Mouse (Mus musculus) midbrain, embryonic 12.5 days (tissue): ENCODE results near the gene Insl6. TPM values are rescaled to one million over a fixed set of nuclear protein-coding genes. Genes with fewer than 3 reads are reported as not detected.
A peak's percentile ranks its signal among the peaks of the same experiment; 100 is the strongest.

ENCODE experiments used
- ATAC-seq: fragments of 200-750 bp; cut with Nextera tagmentation; 2 replicates; pipeline ENCODE4 v1.8.0; 2017; ENCODE audit warnings: low read depth, moderate TSS enrichment, moderate library complexity; ENCODE audit not compliant: low FRiP score
- H3K27ac ChIP-seq: fragments of 300-500 bp; sonication (generic); replicated peaks from 2 replicates; pipeline ENCODE4 v1.5.1; 2016; ENCODE audit warnings: mild to moderate bottlenecking
- H3K27me3 ChIP-seq: fragments of 300-500 bp; sonication (generic); 2 replicates; pipeline ENCODE4 v1.6.1; 2016; ENCODE audit warnings: mild to moderate bottlenecking
- H3K36me3 ChIP-seq: fragments of 300-500 bp; sonication (generic); 2 replicates; pipeline ENCODE4 v1.6.1; 2016
- H3K4me1 ChIP-seq: fragments of 300-500 bp; sonication (generic); 2 replicates; pipeline ENCODE4 v1.6.1; 2016
- H3K4me2 ChIP-seq: fragments of 300-500 bp; sonication (generic); replicated peaks from 2 replicates; pipeline ENCODE4 v1.6.1; 2016; ENCODE audit warnings: mild to moderate bottlenecking, moderate library complexity
- H3K4me3 ChIP-seq: fragments of 300-500 bp; sonication (generic); 2 replicates; pipeline ENCODE4 v1.5.1; 2016; ENCODE audit warnings: mild to moderate bottlenecking
- H3K9ac ChIP-seq: fragments of 300-500 bp; sonication (generic); replicated peaks from 2 replicates; pipeline ENCODE4 v1.6.1; 2016; ENCODE audit warnings: mild to moderate bottlenecking, moderate library complexity
- H3K9me3 ChIP-seq: fragments of 300-500 bp; sonication (generic); 2 replicates; pipeline ENCODE4 v1.6.1; 2016; ENCODE audit warnings: mild to moderate bottlenecking
- WGBS: fragments of 180-500 bp; shearing (Covaris S2); methylation state at CpG from one replicate; pipeline ENCODE4 v1.1.7; 2016; 5-methylcytosine and 5-hydroxymethylcytosine counted together
- polyA plus RNA-seq: library from polyadenylated mRNA; unstranded; fragments of >200 nt; fragmentation: Nextera tagmentation; extraction: Ambion mirVana; gene quantifications from 2 replicates; pipeline ENCODE4 v1.2.1, GENCODE M21; 2016

Gene Insl6
- polyA plus RNA-seq, 1 experiment from 2014 or later: 5.9 TPM

GRCm38 (mm10) chr19:29302119-29302518 lies 23.0 kb downstream of the Insl6 start:
- Histone ChIP-seq H3K9ac (no peak overlapping the region), H3K27ac (no peak overlapping the region), H3K4me3 (no peak overlapping the region), H3K4me2 (no peak overlapping the region), H3K4me1 (0 out of 2 replicates have a peak, but pooled peaks cover 4% of the 10 kb centered on the region), H3K36me3 (peaks cover 39% of the 10 kb centered on the region), H3K27me3 (no peaks in the 10 kb centered on the region), H3K9me3 (no peaks in the 10 kb centered on the region)
- 94% methylated on average over 2 of the region's 2 CpGs for WGBS
- ATAC-seq: no peak

GRCm38 (mm10) chr19:29300919-29301318 lies 24.2 kb downstream of the Insl6 start:
- H3K9me3 ChIP-seq: no peaks in the 10 kb centered on the region
- peaks cover 40% of the 10 kb centered on the region for H3K36me3 ChIP-seq
- ATAC-seq: no peak
- 93% methylated on average over 13 of the region's 13 CpGs for WGBS
- H3K9ac ChIP-seq: no peak overlapping the region
- H3K27me3 ChIP-seq: no peaks in the 10 kb centered on the region
- no peak overlapping the region for H3K4me3 ChIP-seq
- no peak overlapping the region for H3K4me2 ChIP-seq
- H3K4me1 ChIP-seq: 0 out of 2 replicates have a peak, but pooled peaks cover 4% of the 10 kb centered on the region
- H3K27ac ChIP-seq: no peak overlapping the region

- Histone ChIP-seq H3K4me1 (no peaks in the 10 kb centered on the region), H3K27ac (no peak overlapping the region), H3K27me3 (no peaks in the 10 kb centered on the region), H3K4me2 (no peak overlapping the region), H3K9ac (no peak overlapping the region), H3K36me3 (peaks cover 38% of the 10 kb centered on the region), H3K9me3 (no peaks in the 10 kb centered on the region), H3K4me3 (no peak overlapping the region)
- WGBS: 97% methylated on average over 1 of the region's 1 CpGs
- no peak for ATAC-seq
Observed at GRCm38 (mm10) chr19:29297366-29297765, 27.8 kb downstream of the Insl6 start.

- no peak overlapping the region for H3K9ac ChIP-seq
- no peaks in the 10 kb centered on the region for H3K27me3 ChIP-seq
- no peak overlapping the region for H3K4me3 ChIP-seq
- ATAC-seq: no peak
- H3K4me1 ChIP-seq: no peaks in the 10 kb centered on the region
- no peak overlapping the region for H3K4me2 ChIP-seq
- H3K27ac ChIP-seq: no peak overlapping the region
- H3K9me3 ChIP-seq: no peaks in the 10 kb centered on the region
- peaks cover 44% of the 10 kb centered on the region for H3K36me3 ChIP-seq
Observed at GRCm38 (mm10) chr19:29296166-29296565, 29.0 kb downstream of the Insl6 start.

- Histone ChIP-seq H3K9me3 (no peaks in the 10 kb centered on the region), H3K9ac (no peak overlapping the region), H3K4me1 (no peaks in the 10 kb centered on the region), H3K4me2 (no peak overlapping the region), H3K4me3 (no peak overlapping the region), H3K27me3 (no peaks in the 10 kb centered on the region), H3K27ac (no peak overlapping the region), H3K36me3 (peaks cover 39% of the 10 kb centered on the region)
- WGBS: 80% methylated on average over 2 of the region's 2 CpGs
- ATAC-seq: no peak
Observed at GRCm38 (mm10) chr19:29294756-29295155, 30.4 kb downstream of the Insl6 start.

GRCm38 (mm10) chr19:29292546-29292945 lies 32.6 kb downstream of the Insl6 start:
- Histone ChIP-seq H3K36me3 (peaks cover 32% of the 10 kb centered on the region), H3K4me2 (no peak overlapping the region), H3K9ac (no peak overlapping the region), H3K4me3 (no peak overlapping the region), H3K27ac (no peak overlapping the region), H3K9me3 (no peaks in the 10 kb centered on the region), H3K27me3 (no peaks in the 10 kb centered on the region), H3K4me1 (no peaks in the 10 kb centered on the region)
- WGBS: 87% methylated on average over 4 of the region's 4 CpGs
- ATAC-seq: no peak

- H3K4me1 ChIP-seq: no peaks in the 10 kb centered on the region
- WGBS: 87% methylated on average over 14 of the region's 14 CpGs
- no peak overlapping the region for H3K4me3 ChIP-seq
- H3K9ac ChIP-seq: no peak overlapping the region
- no peaks in the 10 kb centered on the region for H3K9me3 ChIP-seq
- peaks cover 32% of the 10 kb centered on the region for H3K36me3 ChIP-seq
- no peaks in the 10 kb centered on the region for H3K27me3 ChIP-seq
- H3K4me2 ChIP-seq: no peak overlapping the region
- no peak overlapping the region for H3K27ac ChIP-seq
- ATAC-seq: no peak
Observed at GRCm38 (mm10) chr19:29291532-29291931, 33.6 kb downstream of the Insl6 start.

- Histone ChIP-seq H3K9me3 (no peaks in the 10 kb centered on the region), H3K27ac (no peak overlapping the region), H3K4me1 (peaks cover 11% of the 10 kb centered on the region), H3K4me2 (no peak overlapping the region), H3K9ac (no peak overlapping the region), H3K27me3 (no peaks in the 10 kb centered on the region), H3K4me3 (no peak overlapping the region), H3K36me3 (peaks cover 33% of the 10 kb centered on the region)
- WGBS: 64% methylated on average over 8 of the region's 8 CpGs
- no peak for ATAC-seq
Observed at GRCm38 (mm10) chr19:29287863-29288262, 37.3 kb downstream of the Insl6 start.

- peak overlapping the region; percentile 19; the same call in 1 of the 2 replicates for H3K4me2 ChIP-seq
- peak overlapping the region; percentile 49 for H3K27ac ChIP-seq
- peaks cover 14% of the 10 kb centered on the region; the same call in 1 of the 2 replicates for H3K36me3 ChIP-seq
- peaks cover 11% of the 10 kb centered on the region for H3K4me1 ChIP-seq
- no peaks in the 10 kb centered on the region for H3K9me3 ChIP-seq
- ATAC-seq: peak; percentile 62; the same call in 1 of the 2 replicates
- no peak overlapping the region for H3K4me3 ChIP-seq
- H3K9ac ChIP-seq: 0 out of 2 replicates have a peak overlapping the region, but pooled peaks have one; percentile 11
- 12% methylated on average over 7 of the region's 7 CpGs for WGBS
- no peaks in the 10 kb centered on the region for H3K27me3 ChIP-seq
Observed at GRCm38 (mm10) chr19:29285451-29285869, 39.7 kb downstream of the Insl6 start.

- no peaks in the 10 kb centered on the region for H3K27me3 ChIP-seq
- H3K4me1 ChIP-seq: no peaks in the 10 kb centered on the region
- H3K9ac ChIP-seq: no peak overlapping the region
- H3K4me3 ChIP-seq: no peak overlapping the region
- ATAC-seq: no peak
- H3K4me2 ChIP-seq: no peak overlapping the region
- peaks cover 17% of the 10 kb centered on the region for H3K36me3 ChIP-seq
- no peaks in the 10 kb centered on the region for H3K9me3 ChIP-seq
- 78% methylated on average over 6 of the region's 6 CpGs for WGBS
- H3K27ac ChIP-seq: no peak overlapping the region
Observed at GRCm38 (mm10) chr19:29278944-29279587, 46.1 kb downstream of the Insl6 start.

GRCm38 (mm10) chr19:29276414-29276813 lies 48.7 kb downstream of the Insl6 start:
- no peak overlapping the region for H3K9ac ChIP-seq
- H3K27me3 ChIP-seq: no peaks in the 10 kb centered on the region
- peaks cover 17% of the 10 kb centered on the region for H3K36me3 ChIP-seq
- no peak overlapping the region for H3K27ac ChIP-seq
- H3K9me3 ChIP-seq: no peaks in the 10 kb centered on the region
- H3K4me3 ChIP-seq: no peak overlapping the region
- no peak for ATAC-seq
- WGBS: 94% methylated on average over 4 of the region's 4 CpGs
- no peaks in the 10 kb centered on the region for H3K4me1 ChIP-seq
- H3K4me2 ChIP-seq: no peak overlapping the region

- Histone ChIP-seq H3K27me3 (no peaks in the 10 kb centered on the region), H3K9ac (no peak overlapping the region), H3K9me3 (no peaks in the 10 kb centered on the region), H3K4me2 (no peak overlapping the region), H3K27ac (no peak overlapping the region), H3K4me1 (0 out of 2 replicates have a peak, but pooled peaks cover 6% of the 10 kb centered on the region), H3K4me3 (no peak overlapping the region), H3K36me3 (peaks cover 13% of the 10 kb centered on the region)
- WGBS: 91% methylated on average over 3 of the region's 3 CpGs
- no peak for ATAC-seq
Observed at GRCm38 (mm10) chr19:29272011-29272809, 52.9 kb downstream of the Insl6 start.
